In the genomic region with DNA sequence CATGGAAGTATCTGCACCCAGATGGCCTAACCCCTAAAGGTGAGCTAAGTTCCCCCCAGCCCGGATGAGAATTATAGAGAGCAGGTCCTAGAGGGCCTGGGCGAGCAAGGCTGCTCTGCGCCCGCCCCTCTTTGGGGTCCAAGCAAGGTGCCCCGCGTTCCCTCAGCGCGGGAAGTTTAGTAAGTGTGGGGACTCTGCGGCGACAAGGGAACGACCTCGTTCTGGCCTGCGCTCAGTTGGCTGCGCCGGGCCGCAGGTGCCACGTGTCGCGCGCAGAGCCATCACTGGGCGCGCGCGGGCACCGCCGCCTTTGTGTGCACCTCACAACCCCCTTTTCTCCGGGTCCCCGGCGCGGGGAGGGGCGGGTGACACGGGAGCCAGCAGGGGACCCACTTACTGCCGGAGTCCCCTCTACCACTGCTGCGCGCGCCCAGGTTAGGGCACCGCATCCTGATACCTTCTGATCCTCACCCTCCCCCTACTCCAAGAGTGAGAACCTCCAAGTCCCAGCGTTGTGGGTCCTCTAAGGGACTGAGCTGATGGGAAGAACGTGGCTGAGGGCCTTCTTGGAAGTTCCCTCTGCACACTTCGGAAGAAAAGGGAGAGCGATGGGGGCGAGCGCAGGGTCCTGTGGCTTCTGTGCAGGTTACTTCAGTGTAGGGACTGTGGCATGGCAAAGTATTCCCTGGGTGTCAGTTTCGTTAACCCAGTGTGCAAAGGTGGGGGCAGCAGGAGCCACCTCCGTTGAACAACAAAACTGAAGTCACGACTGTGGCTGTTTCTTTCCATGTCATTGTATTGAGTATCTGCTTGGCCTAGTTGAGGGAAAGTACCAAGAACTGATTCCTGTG, we compare ENCODE assay signal across 8 mouse cellular contexts. TPM values are rescaled to one million over a fixed set of nuclear protein-coding genes. Genes with fewer than 3 reads are reported as not detected.
DNase-seq lines count a peak whose midpoint lies in the region; ATAC-seq lines count a peak whose summit lies in the region.
"Had no signal": no experiment of that assay in that cellular context is flagged by ENCODE, and none has a peak within 500 bp of the region (broad histone marks: within the 10 kb centered on the region; RNA-seq: fewer than 3 reads in every experiment).

No protein-coding gene starts in this region.

- H3K9ac ChIP-seq in lung, embryonic 16.5 days (ENCODE audit: low read length): peak overlapping the region; percentile 8
- H3K9ac ChIP-seq in embryonic facial prominence, embryonic 15.5 days: no peak overlapping the region

- no peak overlapping the region for H3K27ac ChIP-seq in lung, embryonic 16.5 days (ENCODE audit: low read length)
- no peak overlapping the region for H3K27ac ChIP-seq in embryonic facial prominence, embryonic 15.5 days (replicated peaks)
- peak overlapping the region; percentile 79 for H3K27ac ChIP-seq in limb, embryonic 10.5 days

- no peaks in the 10 kb centered on the region for H3K9me3 ChIP-seq in lung, embryonic 16.5 days (ENCODE audit: control insufficient read depth, low read length)
- H3K9me3 ChIP-seq in embryonic facial prominence, embryonic 15.5 days (replicated peaks): no peaks in the 10 kb centered on the region
- H3K9me3 ChIP-seq in limb, embryonic 10.5 days (replicated peaks): no peaks in the 10 kb centered on the region

- peaks cover 6% of the 10 kb centered on the region for H3K4me1 ChIP-seq in lung, embryonic 16.5 days (replicated peaks; ENCODE audit: control insufficient read depth, insufficient read depth, low read length)
- peaks cover 12% of the 10 kb centered on the region for H3K4me1 ChIP-seq in embryonic facial prominence, embryonic 15.5 days
- peaks cover 14% of the 10 kb centered on the region for H3K4me1 ChIP-seq in limb, embryonic 10.5 days

- H3K4me3 ChIP-seq in lung, embryonic 16.5 days (ENCODE audit: low read length): peak overlapping the region; percentile 36
- H3K4me3 ChIP-seq in embryonic facial prominence, embryonic 15.5 days (replicated peaks): peak overlapping the region; percentile 38
- peak overlapping the region; percentile 58 for H3K4me3 ChIP-seq in limb, embryonic 10.5 days

- ATAC-seq in lung, embryonic 16.5 days (ENCODE audit: low read depth): 0 out of 2 replicates have a peak, but pooled peaks have one; percentile 31
- ATAC-seq in embryonic facial prominence, embryonic 15.5 days (ENCODE audit: insufficient number of reproducible peaks, low FRiP score, low TSS enrichment, low read depth): no peak

- DNase-seq in lung, postnatal 10 days: no peak
- peak; percentile 56 for DNase-seq in limb, embryonic 10.5 days (ENCODE audit: low spot score)
- peak; percentile 34 for DNase-seq in retina, embryonic 14.5 days (ENCODE audit: low spot score)
- DNase-seq in urinary bladder, adult 2 months (ENCODE audit: low spot score): no peak
- no peak for DNase-seq in adrenal gland, adult 2 months
- DNase-seq: cerebellum, adult 2 months had no signal

- H3K27me3 ChIP-seq in lung, embryonic 16.5 days (ENCODE audit: control insufficient read depth, insufficient read depth, low read depth, low read length): peaks cover 14% of the 10 kb centered on the region
- peaks cover 26% of the 10 kb centered on the region for H3K27me3 ChIP-seq in embryonic facial prominence, embryonic 15.5 days
- H3K27me3 ChIP-seq in limb, embryonic 10.5 days (ENCODE audit: low read depth, poor library complexity, severe bottlenecking): peaks cover 52% of the 10 kb centered on the region

- H3K36me3 ChIP-seq in lung, embryonic 16.5 days (ENCODE audit: control insufficient read depth, insufficient read depth, low read length): no peaks in the 10 kb centered on the region
- H3K36me3 ChIP-seq in embryonic facial prominence, embryonic 15.5 days: no peaks in the 10 kb centered on the region
- no peaks in the 10 kb centered on the region for H3K36me3 ChIP-seq in limb, embryonic 10.5 days

- peak overlapping the region; percentile 63 for H3K4me2 ChIP-seq in lung, embryonic 16.5 days (ENCODE audit: low read depth, low read length)
- H3K4me2 ChIP-seq in embryonic facial prominence, embryonic 15.5 days (replicated peaks): peak overlapping the region; percentile 71

- 13% methylated on average over 46 of the region's 46 CpGs for WGBS in lung, embryonic 16.5 days
- WGBS in embryonic facial prominence, embryonic 15.5 days: 5% methylated on average over 46 of the region's 46 CpGs
- 5% methylated on average over 46 of the region's 46 CpGs for WGBS in limb, embryonic 10.5 days

RNA-seq across cellular contexts. Expression of a gene that starts 0.7 kb away (rescaled TPM):
- polyA plus RNA-seq in lung, embryonic 16.5 days (2015; fragmentation: Nextera tagmentation; extraction: Ambion mirVana): 142 and 145 TPM in 2 replicates
- polyA plus RNA-seq in embryonic facial prominence, embryonic 15.5 days (2015; fragmentation: Nextera tagmentation; extraction: Ambion mirVana): 220 and 243 TPM in 2 replicates
- 37.3 and 42.6 TPM in 2 replicates for polyA plus RNA-seq in limb, embryonic 10.5 days (2016; fragmentation: Nextera tagmentation; extraction: Ambion mirVana)
- polyA plus RNA-seq in urinary bladder, adult 2 months (2012; rRNA removed): 29.8 and 31.3 TPM in 2 replicates
- total RNA-seq in adrenal gland, adult 2 months (2021): 10 to 100 TPM in 1 of 2 experiments, 1 to 10 TPM in 1; 6.4 to 15.7 TPM
- 5.9 and 6.0 TPM in 2 replicates for polyA plus RNA-seq in adrenal gland, adult 2 months (2012; rRNA removed)

RNA-seq across cellular contexts. Expression of a gene that starts 55.9 kb away (rescaled TPM):
- polyA plus RNA-seq in lung, embryonic 16.5 days (2015; fragmentation: Nextera tagmentation; extraction: Ambion mirVana): 34.5 TPM in 2 replicates
- polyA plus RNA-seq in embryonic facial prominence, embryonic 15.5 days (2015; fragmentation: Nextera tagmentation; extraction: Ambion mirVana): 35.0 and 35.4 TPM in 2 replicates
- 43.7 and 49.8 TPM in 2 replicates for polyA plus RNA-seq in limb, embryonic 10.5 days (2016; fragmentation: Nextera tagmentation; extraction: Ambion mirVana)
- polyA plus RNA-seq in urinary bladder, adult 2 months (2012; rRNA removed): 17.6 and 21.8 TPM in 2 replicates
- total RNA-seq in adrenal gland, adult 2 months (2021): 10 to 100 TPM; 13.3 to 14.0 TPM
- 89.9 and 92.4 TPM in 2 replicates for polyA plus RNA-seq in adrenal gland, adult 2 months (2012; rRNA removed)

Comparison
In these comparisons a context has a peak if more than half of its experiments do, and no peak if none do; other contexts are left out.
1. DNase-seq: peak in limb, embryonic 10.5 days (single experiment) and retina, embryonic 14.5 days (single experiment); none in lung, postnatal 10 days (single experiment), urinary bladder, adult 2 months (single experiment) and adrenal gland, adult 2 months (single experiment).
2. Peak in every context shown above with its lines, with median percentiles within 50 percentile points of each other: H3K4me3 ChIP-seq.